Mouse (Mus musculus): Measurements from ENCODE around the gene Ranbp17.

DNA sequence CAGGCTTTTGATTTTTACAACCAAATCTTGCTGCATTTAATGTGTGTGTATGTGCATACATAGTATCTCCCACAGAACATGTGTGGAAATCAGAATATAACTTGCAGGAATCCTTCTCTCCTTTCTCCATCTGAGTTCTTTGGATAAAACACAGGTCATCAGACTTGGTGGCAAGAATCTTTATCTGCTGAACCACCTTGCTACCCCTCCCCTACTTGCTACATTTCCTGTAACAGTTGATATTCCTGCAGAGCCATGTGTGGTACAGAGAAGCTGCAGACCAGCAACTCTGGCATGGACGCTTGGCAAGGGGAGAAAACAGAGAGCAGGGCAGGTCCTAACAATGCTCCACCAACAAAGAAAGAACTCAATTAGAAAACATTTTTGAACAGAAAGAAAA is 52.4 kb downstream of the Ranbp17 start:
- TF ChIP-seq CTCF (IDR thresholded peaks at IDR 0.05; ENCODE audit: low read depth) (no peak), EP300 (IDR thresholded peaks at IDR 0.05; ENCODE audit: low read depth) (0 out of 2 replicates have a peak, but pooled peaks have one; percentile 24)

Measured in liver, postnatal 0 days (tissue).